In the genomic region with DNA sequence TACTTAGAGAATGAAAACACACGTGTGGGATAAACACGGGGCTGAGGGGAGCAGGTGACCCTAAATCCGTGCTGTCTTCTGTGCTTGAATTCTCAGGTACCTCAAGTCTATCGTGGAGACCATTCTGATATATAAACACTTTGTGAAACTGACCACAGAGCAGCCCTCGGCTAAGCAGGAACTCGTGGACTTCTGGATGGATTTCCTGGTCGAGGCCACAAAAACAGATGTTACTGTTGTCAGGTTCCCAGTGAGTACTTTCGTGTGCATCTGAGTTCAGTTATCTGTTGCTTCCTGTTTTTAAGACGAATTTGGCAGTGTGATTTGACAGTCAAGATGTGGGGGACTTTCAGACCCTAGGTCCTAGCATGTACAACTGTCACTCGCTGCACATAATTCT, we compare ENCODE assay signal across 18 mouse cellular contexts.
DNase-seq lines count a peak whose midpoint lies in the region; ATAC-seq and TF ChIP-seq lines count a peak whose summit lies in the region.
"Had no signal": no experiment of that assay in that cellular context is flagged by ENCODE, and none has a peak within 500 bp of the region (broad histone marks: within the 10 kb centered on the region; RNA-seq: fewer than 3 reads in every experiment).

No protein-coding gene starts in this region.

- TF ChIP-seq CTCF in CH12.LX (conservative IDR thresholded peaks at IDR 0.05 in 1 of 2, IDR thresholded peaks at IDR 0.05 in 1 of 2; ENCODE audit: low read depth in 2 of 2, low read length in 2 of 2), result no peak

- H3K79me2 ChIP-seq in CH12.LX (replicated peaks; ENCODE audit: control insufficient read depth, extremely low read depth, insufficient read depth, poor library complexity, severe bottlenecking) (no peaks in the 10 kb centered on the region; the same call in 1 of the 2 replicates), macrophage (ENCODE audit: inconsistent target) (no peaks in the 10 kb centered on the region)

- H3K4me3 ChIP-seq in liver, embryonic 16.5 days (ENCODE audit: low read depth, low read length), result no peak overlapping the region
- no peak overlapping the region for H3K4me3 ChIP-seq in liver, embryonic 12.5 days
- no peak overlapping the region for H3K4me3 ChIP-seq in CH12.LX (replicated peaks in 1 of 3; ENCODE audit: low read depth in 2 of 3, low read length in 2 of 3, poor library complexity in 1 of 3)
- H3K4me3 ChIP-seq in macrophage (ENCODE audit: inconsistent target), result no peak overlapping the region
- H3K4me3 ChIP-seq: embryonic facial prominence, embryonic 13.5 days; forebrain, embryonic 10.5 days; heart, embryonic 15.5 days; hindbrain, embryonic 15.5 days; liver, embryonic 13.5 days; neural tube, embryonic 15.5 days had no signal

- in situ Hi-C loops in CH12.LX (cut with MboI; ENCODE audit: low pct_ligation_motif_present, low pct_unique_long_range_greater_than_20kb, low sequenced_read_pairs), result no loop called here

- ATAC-seq in liver, embryonic 16.5 days (ENCODE audit: low read depth), result no peak
- no peak for ATAC-seq in liver, embryonic 12.5 days
- ATAC-seq: Patski had no signal

- H3K9ac ChIP-seq in liver, embryonic 16.5 days (ENCODE audit: low read depth, low read length), result no peak overlapping the region
- no peak overlapping the region for H3K9ac ChIP-seq in liver, embryonic 12.5 days
- H3K9ac ChIP-seq in CH12.LX (ENCODE audit: insufficient read depth, low read depth), result no peak overlapping the region
- H3K9ac ChIP-seq: embryonic facial prominence, embryonic 13.5 days; heart, embryonic 15.5 days; hindbrain, embryonic 15.5 days; liver, embryonic 13.5 days; neural tube, embryonic 15.5 days had no signal

- TF ChIP-seq EP300 in CH12.LX (IDR thresholded peaks at IDR 0.05; ENCODE audit: low read length), result no peak

- no peaks in the 10 kb centered on the region for H3K9me3 ChIP-seq in liver, embryonic 16.5 days (replicated peaks; ENCODE audit: control insufficient read depth, low read length)
- H3K9me3 ChIP-seq in liver, embryonic 12.5 days (replicated peaks), result no peaks in the 10 kb centered on the region
- peaks cover 10% of the 10 kb centered on the region for H3K9me3 ChIP-seq in CH12.LX (replicated peaks; ENCODE audit: low read length)
- H3K9me3 ChIP-seq: embryonic facial prominence, embryonic 13.5 days; forebrain, embryonic 10.5 days; heart, embryonic 15.5 days; hindbrain, embryonic 15.5 days; liver, embryonic 13.5 days; neural tube, embryonic 15.5 days had no signal

- no peak overlapping the region for H3K4me2 ChIP-seq in liver, embryonic 16.5 days (ENCODE audit: low read depth, low read length)
- no peak overlapping the region for H3K4me2 ChIP-seq in liver, embryonic 12.5 days
- no peak overlapping the region for H3K4me2 ChIP-seq in CH12.LX (ENCODE audit: insufficient read depth, low read depth, poor library complexity, severe bottlenecking)
- H3K4me2 ChIP-seq: embryonic facial prominence, embryonic 13.5 days; heart, embryonic 15.5 days; hindbrain, embryonic 15.5 days; liver, embryonic 13.5 days; neural tube, embryonic 15.5 days had no signal

- H3K36me3 ChIP-seq in liver, embryonic 16.5 days (ENCODE audit: control insufficient read depth, insufficient read depth), result no peaks in the 10 kb centered on the region
- no peaks in the 10 kb centered on the region; the same call in 1 of the 2 replicates for H3K36me3 ChIP-seq in liver, embryonic 12.5 days
- H3K36me3 ChIP-seq in CH12.LX (replicated peaks in 1 of 2; ENCODE audit: control insufficient read depth in 1 of 2, insufficient read depth in 1 of 2, low read length in 1 of 2) (peaks cover 62 to 87% of the 10 kb centered on the region in 2 experiments), macrophage (ENCODE audit: inconsistent target) (no peaks in the 10 kb centered on the region)
- H3K36me3 ChIP-seq: forebrain, embryonic 10.5 days; hindbrain, embryonic 15.5 days; liver, embryonic 13.5 days; neural tube, embryonic 15.5 days had no signal

- dilution Hi-C loops in CH12.LX (cut with MboI; ENCODE audit: extremely low pct_ligation_motif_present, extremely low pct_unique_long_range_greater_than_20kb, low sequenced_read_pairs), result no loop called here

- DNase-seq in 416B (ENCODE audit: low read depth), result peak; percentile 86
- peak; percentile 47 for DNase-seq in CH12.LX (ENCODE audit: extremely low read depth)
- no peak for DNase-seq in cerebellum, postnatal 25 days
- DNase-seq in layer of hippocampus, adult 18-20 months (ENCODE audit: low spot score in 2 of 2), result no peak
- DNase-seq: adrenal gland, postnatal 36 days; gastrocnemius, postnatal 14 days; kidney, adult 11 months; kidney, postnatal 25 days; liver, embryonic 13.5 days had no signal

- H3K27ac ChIP-seq in liver, embryonic 16.5 days (ENCODE audit: low read length), result peak overlapping the region; percentile 7; the same call in 1 of the 2 replicates
- no peak overlapping the region for H3K27ac ChIP-seq in liver, embryonic 12.5 days
- H3K27ac ChIP-seq in CH12.LX (ENCODE audit: insufficient read depth, low read depth), result peak overlapping the region; percentile 54
- peak overlapping the region; percentile 51 for H3K27ac ChIP-seq in macrophage
- H3K27ac ChIP-seq: embryonic facial prominence, embryonic 13.5 days; forebrain, embryonic 10.5 days; heart, embryonic 15.5 days; hindbrain, embryonic 15.5 days; liver, embryonic 13.5 days; neural tube, embryonic 15.5 days had no signal

- no peaks in the 10 kb centered on the region for H3K4me1 ChIP-seq in liver, embryonic 16.5 days (ENCODE audit: control insufficient read depth, low read depth, low read length)
- H3K4me1 ChIP-seq in liver, embryonic 12.5 days, result no peaks in the 10 kb centered on the region; the same call in 1 of the 2 replicates
- peaks cover 21 to 36% of the 10 kb centered on the region in 2 experiments for H3K4me1 ChIP-seq in CH12.LX (ENCODE audit: control insufficient read depth in 1 of 2, insufficient read depth in 2 of 2)
- H3K4me1 ChIP-seq: embryonic facial prominence, embryonic 13.5 days; forebrain, embryonic 10.5 days; heart, embryonic 15.5 days; hindbrain, embryonic 15.5 days; liver, embryonic 13.5 days; neural tube, embryonic 15.5 days had no signal

- no peak for TF ChIP-seq POLR2A in CH12.LX (IDR thresholded peaks at IDR 0.05; ENCODE audit: low read depth, low read length)

- WGBS in liver, embryonic 16.5 days (ENCODE audit: insufficient replicate concordance), result 26% methylated on average over 10 of the region's 10 CpGs
- WGBS in liver, embryonic 12.5 days (ENCODE audit: insufficient replicate concordance), result 32% methylated on average over 10 of the region's 10 CpGs
- WGBS in macrophage (ENCODE audit: missing documents), result 20% methylated on average over 10 of the region's 10 CpGs

- TF ChIP-seq RAD21 in CH12.LX (IDR thresholded peaks at IDR 0.05; ENCODE audit: low read depth, low read length), result no peak

- no peaks in the 10 kb centered on the region for H3K27me3 ChIP-seq in liver, embryonic 16.5 days (ENCODE audit: control insufficient read depth, insufficient read depth, low read depth, low read length)
- H3K27me3 ChIP-seq in liver, embryonic 12.5 days (replicated peaks), result no peaks in the 10 kb centered on the region
- H3K27me3 ChIP-seq in CH12.LX (replicated peaks), result no peaks in the 10 kb centered on the region
- H3K27me3 ChIP-seq: embryonic facial prominence, embryonic 13.5 days; heart, embryonic 15.5 days; hindbrain, embryonic 15.5 days; liver, embryonic 13.5 days; neural tube, embryonic 15.5 days; Patski had no signal

TF ChIP-seq in CH12.LX, 34 proteins besides CTCF, POLR2A, EP300 and RAD21:
- TF ChIP-seq ETS1 (conservative IDR thresholded peaks at IDR 0.05; ENCODE audit: low read depth, low read length) (peak; percentile 42), ZC3H11A (IDR thresholded peaks at IDR 0.05; ENCODE audit: low read depth, low read length) (no peak), MEF2A (IDR thresholded peaks at IDR 0.05; ENCODE audit: borderline replicate concordance, low read depth, low read length) (0 out of 2 replicates have a peak, but pooled peaks have one; percentile 32), BHLHE40 (IDR thresholded peaks at IDR 0.05; ENCODE audit: low read depth, low read length) (0 out of 2 replicates have a peak, but pooled peaks have one; percentile 11), IRF4 (IDR thresholded peaks at IDR 0.05; ENCODE audit: low read depth, low read length) (0 out of 2 replicates have a peak, but pooled peaks have one; percentile 24)

Comparison
In these comparisons a context has a peak if more than half of its experiments do, and no peak if none do; other contexts are left out.
1. DNase-seq: peak in 416B (single experiment) and CH12.LX (single experiment); none in cerebellum, postnatal 25 days (0 of 2) and layer of hippocampus, adult 18-20 months (0 of 2).